Mouse (Mus musculus) brain, embryonic 14.5 days (tissue): ENCODE measurements around the gene Amz1.

Experiments used
- CTCF ChIP-seq: fragments of 200-500 bp; IDR thresholded peaks from 2 replicates; pipeline ENCODE4 v1.5.1; 2012; ENCODE audit warnings: inconsistent platforms, mild to moderate bottlenecking, moderate library complexity, borderline replicate concordance; ENCODE audit not compliant: insufficient read depth, insufficient read length; ENCODE audit errors: extremely low read depth
- POLR2A ChIP-seq: fragments of 200-500 bp; IDR thresholded peaks from 2 replicates; pipeline ENCODE4 v1.6.1; 2012; ENCODE audit warnings: mild to moderate bottlenecking, inconsistent platforms, borderline replicate concordance; ENCODE audit not compliant: poor library complexity, insufficient read depth, insufficient read length, severe bottlenecking; ENCODE audit errors: extremely low read depth

DNA sequence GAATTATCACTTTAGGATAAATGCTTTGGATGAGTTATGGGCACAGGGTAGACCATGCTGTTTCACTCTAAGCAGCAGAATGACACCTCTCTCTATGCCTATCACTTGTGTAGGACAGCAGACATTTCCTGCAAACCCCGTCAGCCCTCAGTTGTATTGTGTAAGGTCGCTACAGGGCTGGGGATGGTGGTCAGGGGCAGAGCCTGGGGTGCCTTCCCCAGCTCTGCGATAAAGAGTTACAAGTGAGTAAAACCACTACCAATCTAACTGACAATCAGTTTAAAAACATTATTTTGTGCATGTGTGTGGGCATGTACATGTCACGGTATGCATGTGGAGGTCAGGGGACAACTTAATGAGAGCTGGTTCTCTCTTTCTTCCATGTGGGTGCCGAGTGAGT, 57.2 kb downstream of the Amz1 start:
- TF ChIP-seq CTCF: no peak
- TF ChIP-seq POLR2A: no peak
